Mouse (Mus musculus): Measurements from ENCODE around the gene Pebp1.

The Pebp1 gene

GRCm38 (mm10) chr5:117240321-117240731 is 47.1 kb downstream of the Pebp1 start:
- no peak for DNase-seq

GRCm38 (mm10) chr5:117239106-117239505 is 48.3 kb downstream of the Pebp1 start:
- DNase-seq = no peak

GRCm38 (mm10) chr5:117236540-117236939 is 50.9 kb downstream of the Pebp1 start:
- DNase-seq = no peak

All from kidney, postnatal 14 days (tissue).